Mouse (Mus musculus) heart, adult 2 months (tissue): Measurements from ENCODE around the gene Tgm1. TPM values are rescaled to one million over a fixed set of nuclear protein-coding genes. Genes with fewer than 3 reads are reported as not detected.
A peak's percentile ranks its signal among the peaks of the same experiment; 100 is the strongest.

Experiments used
- DNase-seq, 2 experiments: peaks; one replicate each; pipeline ENCODE4 v3.0.0; 2021
- H3K27ac ChIP-seq: fragments of 200-600 bp; 2 replicates; pipeline ENCODE4 v1.8.1; 2022
- H3K27me3 ChIP-seq: fragments of 200-500 bp; 2 replicates; pipeline ENCODE4 v1.6.1; 2012; ENCODE audit warnings: mild to moderate bottlenecking, low read length, inconsistent platforms, mixed read lengths; ENCODE audit not compliant: control insufficient read depth, insufficient read depth
- H3K36me3 ChIP-seq: fragments of 200-500 bp; 2 replicates; pipeline ENCODE4 v1.6.1; 2012; ENCODE audit warnings: low read length, inconsistent platforms; ENCODE audit not compliant: control insufficient read depth, insufficient read depth
- H3K4me1 ChIP-seq: fragments of 200-500 bp; 2 replicates; pipeline ENCODE4 v1.6.1; 2011; ENCODE audit warnings: low read length; ENCODE audit not compliant: control insufficient read depth, insufficient read depth
- H3K4me3 ChIP-seq: fragments of 200-600 bp; 2 replicates; pipeline ENCODE4 v1.8.1; 2022
- H3K79me2 ChIP-seq: fragments of 200-500 bp; replicated peaks from 2 replicates; pipeline ENCODE4 v1.6.1; 2012; ENCODE audit warnings: mild to moderate bottlenecking, inconsistent platforms, low read length, moderate library complexity, mixed read lengths; ENCODE audit not compliant: control insufficient read depth, insufficient read depth
- H3K9ac ChIP-seq: fragments of 200-500 bp; 2 replicates; pipeline ENCODE4 v1.6.1; 2012; ENCODE audit warnings: low read depth, mild to moderate bottlenecking, control low read depth, inconsistent platforms, low read length, mixed read lengths
- CTCF ChIP-seq: fragments of 200-600 bp; IDR thresholded peaks from 2 replicates; pipeline ENCODE4 v1.8.1; 2022; ENCODE audit warnings: antibody characterized with exemption, mild to moderate bottlenecking, moderate library complexity
- EP300 ChIP-seq: fragments of 200-500 bp; IDR thresholded peaks from 2 replicates; pipeline ENCODE4 v1.6.1; 2011; ENCODE audit warnings: low read depth, low read length, control low read depth; ENCODE audit not compliant: insufficient read depth
- POLR2A ChIP-seq: fragments of 200-500 bp; IDR thresholded peaks from 2 replicates; pipeline ENCODE4 v1.6.1; 2011; ENCODE audit warnings: mild to moderate bottlenecking, low read depth, low read length, control low read depth; ENCODE audit not compliant: insufficient read depth
- WGBS: fragments of 180-500 bp; shearing (Covaris S2); methylation state at CpG from one replicate; pipeline ENCODE4 v1.1.7; 2018; 5-methylcytosine and 5-hydroxymethylcytosine counted together
- intact Hi-C: fragments of 180-260 bp; cut with DNase I; formaldehyde crosslinking; loops from one replicate; pipeline ENCODE4 v1.15.1; 2025
- polyA plus RNA-seq: library from polyadenylated mRNA; depleted of rRNA; stranded (reverse); fragments of >200 nt; gene quantifications from 2 replicates; pipeline ENCODE4 v1.2.3, GENCODE M21; 2012
- total RNA-seq, 2 experiments: library from RNA; stranded (reverse); gene quantifications; 2 replicates each; pipeline ENCODE4 v1.2.3; 2021

Tgm1 gene
- total and polyA plus RNA-seq, 3 experiments, result 0.16 to 0.43 (median 0.31) TPM

DNA sequence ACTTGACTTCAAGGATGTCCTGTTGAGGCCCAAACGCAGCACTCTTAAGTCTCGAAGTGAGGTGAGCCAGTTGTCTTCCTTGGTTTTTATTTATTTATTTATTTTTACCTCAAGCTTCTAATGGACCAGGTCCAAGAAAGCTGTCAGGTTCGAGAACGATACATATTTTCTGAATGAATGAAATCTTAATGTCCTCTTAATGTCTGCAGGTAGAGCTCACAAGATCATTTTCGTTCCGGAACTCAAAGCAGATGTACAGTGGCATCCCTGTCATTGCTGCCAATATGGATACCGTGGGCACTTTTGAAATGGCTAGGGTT, 41.0 kb downstream of the Tgm1 start:
- H3K9ac ChIP-seq, result no peak overlapping the region
- H3K27me3 ChIP-seq, result no peaks in the 10 kb centered on the region
- TF ChIP-seq CTCF, result no peak
- H3K27ac ChIP-seq, result peak overlapping the region; percentile 99
- H3K36me3 ChIP-seq, result peaks cover 6% of the 10 kb centered on the region
- no peak for DNase-seq
- H3K79me2 ChIP-seq, result peaks cover 2% of the 10 kb centered on the region; the same call in 1 of the 2 replicates
- intact Hi-C loops, result loop anchor here (5.0 to 10.0 kb wide), 2 partner anchors 35 to 212 kb away; partner anchors contain the start of genes Cbln3, Gm49378, Ipo4 and Khnyn
- WGBS, result 67% methylated on average over 7 of the region's 7 CpGs
- peaks cover 2% of the 10 kb centered on the region; the same call in 1 of the 2 replicates for H3K4me1 ChIP-seq
- peak overlapping the region; percentile 80 for H3K4me3 ChIP-seq

DNA sequence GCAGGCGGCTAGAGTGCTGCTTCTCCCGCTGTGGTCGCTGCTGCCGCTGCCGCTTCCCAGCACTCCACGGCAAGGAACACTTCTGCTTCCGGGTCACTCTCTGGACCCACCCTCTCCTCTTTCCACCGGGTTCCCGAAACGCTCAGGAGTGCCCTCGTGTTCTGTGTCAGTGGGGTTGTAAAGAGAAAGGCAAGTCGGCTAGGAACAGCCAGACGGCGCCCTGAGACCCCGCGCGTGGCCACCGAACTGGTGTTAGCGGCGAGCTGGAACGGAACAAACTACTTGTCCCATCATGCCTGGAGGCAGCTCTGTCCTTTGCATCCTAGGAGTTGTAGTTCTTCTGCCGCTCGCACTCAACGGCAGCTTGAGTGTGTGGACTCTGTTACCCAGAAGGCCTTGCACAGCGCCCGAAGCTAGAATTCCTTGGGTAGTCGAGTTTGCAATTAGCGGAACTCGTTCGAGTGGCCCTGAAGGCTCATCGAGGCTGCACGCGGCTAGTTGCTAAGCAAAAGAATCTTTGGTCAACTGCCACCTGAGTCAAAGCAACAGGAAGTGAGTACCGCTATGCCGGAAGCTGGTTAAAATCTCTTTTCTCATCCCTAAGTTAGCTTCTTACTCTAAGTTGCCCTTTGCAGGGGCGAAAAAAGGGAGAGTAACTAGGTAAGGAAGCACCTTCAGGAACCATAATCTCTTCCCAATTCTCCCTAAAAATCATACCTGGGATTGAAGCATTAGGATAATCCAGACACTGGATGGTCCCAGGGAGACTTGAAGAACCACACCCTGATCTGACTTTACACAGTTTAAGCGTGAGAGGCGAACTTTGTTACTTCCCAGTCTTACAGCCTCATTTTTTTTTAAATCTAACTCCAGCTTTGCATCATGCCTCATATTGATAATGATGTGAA, 41.6 kb downstream of the Tgm1 start, which contains the start of the genes Gmpr2 and Nedd8:
TSS of gene Gmpr2 (plus strand) at position 109 of the 908 bp plus-strand sequence.
TSS of gene Nedd8 (minus strand) at position 292 of the 908 bp plus-strand sequence.
- DNase-seq, result peak; percentile 93 to 95
- H3K9ac ChIP-seq, result peak within 1 kb of the TSS; percentile 92
- H3K4me1 ChIP-seq, result peaks cover 2% of the 10 kb centered on the region; the same call in 1 of the 2 replicates
- H3K27me3 ChIP-seq, result no peaks in the 10 kb centered on the region
- peak; percentile 15; the same call in 1 of the 2 replicates for TF ChIP-seq CTCF
- TF ChIP-seq POLR2A, result peak; percentile 83
- TF ChIP-seq EP300, result no peak; the same call in 1 of the 2 replicates
- peak within 1 kb of the TSS; percentile 80 for H3K4me3 ChIP-seq
- H3K79me2 ChIP-seq, result peaks cover 2% of the 10 kb centered on the region; the same call in 1 of the 2 replicates
- H3K27ac ChIP-seq, result peak within 1 kb of the TSS; percentile 99
- peaks cover 6% of the 10 kb centered on the region for H3K36me3 ChIP-seq
- under 1% methylated on average over 38 of the region's 38 CpGs for WGBS
- intact Hi-C loops, result loop anchor here (5.0 to 10.0 kb wide), 2 partner anchors 35 to 213 kb away; partner anchors contain the start of genes Cbln3, Gm49378, Ipo4 and Khnyn

DNA sequence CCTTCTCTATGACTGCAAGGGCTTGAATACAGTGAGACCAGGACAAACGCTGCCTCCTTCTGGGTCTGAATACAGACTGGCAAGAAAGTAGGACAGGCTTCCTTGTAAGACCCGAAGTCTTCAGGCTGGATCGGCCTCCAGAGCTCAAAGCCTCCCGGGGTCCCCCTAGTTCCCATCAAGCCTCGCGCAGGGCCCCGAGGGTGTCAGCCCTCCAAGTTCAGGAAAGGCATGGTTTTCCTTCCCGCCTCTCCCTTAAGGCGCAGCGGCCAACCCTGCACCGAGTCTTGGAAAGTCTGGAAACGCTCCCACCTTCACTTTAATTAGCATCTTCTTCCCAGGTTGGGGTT, 42.3 kb downstream of the Tgm1 start:
- intact Hi-C loops, result loop anchor here (5.0 to 10.0 kb wide), 2 partner anchors 34 to 213 kb away; partner anchors contain the start of genes Cbln3, Gm49378, Ipo4 and Khnyn
- no peak for TF ChIP-seq CTCF
- peak; percentile 69; the same call in 1 of the 2 replicates for TF ChIP-seq POLR2A
- peaks cover 2% of the 10 kb centered on the region; the same call in 1 of the 2 replicates for H3K4me1 ChIP-seq
- H3K27ac ChIP-seq, result peak overlapping the region; percentile 99
- peaks cover 2% of the 10 kb centered on the region; the same call in 1 of the 2 replicates for H3K79me2 ChIP-seq
- no peak for DNase-seq
- WGBS, result 2% methylated on average over 12 of the region's 12 CpGs
- H3K4me3 ChIP-seq, result peak overlapping the region; percentile 80
- peaks cover 6% of the 10 kb centered on the region for H3K36me3 ChIP-seq
- no peaks in the 10 kb centered on the region for H3K27me3 ChIP-seq
- H3K9ac ChIP-seq, result peak overlapping the region; percentile 92

DNA sequence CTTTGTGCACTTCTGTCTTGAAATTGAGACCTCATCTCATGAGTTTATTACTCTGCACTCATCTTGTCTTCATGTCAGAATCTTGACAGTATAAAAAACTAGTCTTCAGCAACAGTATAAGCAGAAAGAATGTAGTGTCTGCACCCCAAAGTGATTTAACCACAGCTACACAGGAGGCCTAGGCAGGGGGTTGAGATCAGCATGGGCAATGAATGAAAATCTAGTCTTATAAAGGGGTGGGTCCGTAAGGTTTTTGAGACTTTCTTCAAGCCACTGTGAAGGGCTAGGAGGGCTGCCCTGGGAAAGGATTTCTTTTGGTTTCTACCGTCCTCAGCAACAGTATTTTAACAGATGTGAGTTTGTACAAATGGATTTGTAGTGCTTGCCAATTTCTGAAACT, 53.1 kb downstream of the Tgm1 start:
- Histone ChIP-seq H3K4me3 (peak overlapping the region; percentile 63), H3K36me3 (peaks cover 12% of the 10 kb centered on the region; the same call in 1 of the 2 replicates), H3K27me3 (no peaks in the 10 kb centered on the region), H3K4me1 (peaks cover 1% of the 10 kb centered on the region), H3K27ac (peak overlapping the region; percentile 1; the same call in 1 of the 2 replicates), H3K9ac (no peak overlapping the region), H3K79me2 (no peaks in the 10 kb centered on the region)
- TF ChIP-seq CTCF (no peak), EP300 (no peak), POLR2A (no peak)
- no peak for DNase-seq
- intact Hi-C loops, result loop anchor here (2.0 kb wide), 1 partner anchor 18 kb away; the partner anchor contains the start of gene Tm9sf1
- 36% methylated on average over 2 of the region's 2 CpGs for WGBS

DNA sequence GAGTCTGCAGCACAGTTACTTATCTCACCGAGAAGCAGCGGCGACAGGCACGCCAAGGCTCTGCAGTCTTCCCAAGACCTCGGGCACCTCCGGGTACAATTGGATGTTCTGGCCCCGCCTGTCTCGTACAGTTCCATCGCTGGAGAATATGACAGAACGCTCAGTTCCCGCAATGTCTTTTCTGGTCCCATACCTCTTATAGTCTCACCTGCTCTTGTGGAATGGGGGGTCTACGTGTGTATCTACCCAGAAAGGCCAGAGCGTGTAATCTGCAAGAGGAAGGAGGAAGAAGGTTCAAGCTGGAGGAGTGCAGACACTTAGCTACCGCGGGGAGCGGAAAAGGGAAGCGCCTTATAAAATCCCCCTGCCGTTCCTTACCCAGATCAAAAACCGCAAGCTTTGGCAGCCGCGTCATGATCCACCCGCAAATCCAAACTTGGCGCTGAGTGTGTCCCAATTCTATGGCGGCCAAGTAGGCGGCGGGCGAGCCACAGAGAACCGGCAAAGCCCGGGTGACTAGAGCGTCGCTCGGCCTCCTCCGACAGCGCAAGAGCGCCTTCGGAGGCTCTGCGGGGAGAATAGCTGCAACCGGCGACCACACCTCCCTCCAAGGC, 53.7 kb downstream of the Tgm1 start, which contains the start of gene Mdp1:
TSS of gene Mdp1 (minus strand) at position 549 of the 614 bp plus-strand sequence.
- under 1% methylated on average over 39 of the region's 39 CpGs for WGBS
- TF ChIP-seq POLR2A (peak; percentile 54), CTCF (peak; percentile 80), EP300 (0 out of 2 replicates have a peak, but pooled peaks have one; percentile 23)
- DNase-seq, result peak; percentile 82 to 88
- intact Hi-C loops, result loop anchor here (2.0 kb wide), 1 partner anchor 17 kb away; the partner anchor contains the start of gene Tm9sf1
- peak within 1 kb of the TSS; percentile 79 for H3K9ac ChIP-seq
- no peaks in the 10 kb centered on the region for H3K27me3 ChIP-seq
- peaks cover 1% of the 10 kb centered on the region for H3K4me1 ChIP-seq
- H3K79me2 ChIP-seq, result no peaks in the 10 kb centered on the region
- peaks cover 12% of the 10 kb centered on the region; the same call in 1 of the 2 replicates for H3K36me3 ChIP-seq
- H3K4me3 ChIP-seq, result peak within 1 kb of the TSS; percentile 63
- peak within 1 kb of the TSS; percentile 84 for H3K27ac ChIP-seq
